Mouse (Mus musculus) heart, postnatal 0 days (tissue): ENCODE measurements around the gene Gmfb. TPM values are rescaled to one million over a fixed set of nuclear protein-coding genes. Genes with fewer than 3 reads are reported as not detected.

Experiments
- ATAC-seq: fragments of 200-750 bp; cut with Nextera tagmentation; 2 replicates; pipeline ENCODE4 v1.8.0; 2017; ENCODE audit warnings: low read depth, moderate number of reproducible peaks, moderate library complexity; ENCODE audit not compliant: insufficient read depth
- DNase-seq: peaks from one replicate; pipeline ENCODE4 v3.0.0-alpha.2; 2016; ENCODE audit warnings: low spot score
- H3K27ac ChIP-seq: fragments of 300-500 bp; sonication (generic); 2 replicates; pipeline ENCODE4 v1.5.1; 2014; ENCODE audit warnings: low read depth, mild to moderate bottlenecking
- H3K27me3 ChIP-seq: fragments of 300-500 bp; sonication (generic); 2 replicates; pipeline ENCODE4 v1.6.1; 2014; ENCODE audit warnings: low read length, mixed read lengths; ENCODE audit not compliant: control insufficient read depth, insufficient read depth
- H3K36me3 ChIP-seq: fragments of 300-500 bp; sonication (generic); replicated peaks from 2 replicates; pipeline ENCODE4 v1.6.1; 2014; ENCODE audit warnings: low read length, mixed read lengths; ENCODE audit not compliant: control insufficient read depth, insufficient read depth
- H3K4me1 ChIP-seq: fragments of 300-500 bp; sonication (generic); 2 replicates; pipeline ENCODE4 v1.6.1; 2014; ENCODE audit warnings: antibody characterized with exemption; ENCODE audit not compliant: control insufficient read depth, insufficient read depth
- H3K4me2 ChIP-seq: fragments of 300-500 bp; sonication (generic); 2 replicates; pipeline ENCODE4 v1.6.1; 2014; ENCODE audit warnings: low read depth, mild to moderate bottlenecking, low read length, moderate library complexity
- H3K4me3 ChIP-seq: fragments of 300-500 bp; sonication (generic); 2 replicates; pipeline ENCODE4 v1.5.1; 2014; ENCODE audit warnings: low read depth, low read length
- H3K9ac ChIP-seq: fragments of 300-500 bp; sonication (generic); replicated peaks from 2 replicates; pipeline ENCODE4 v1.6.1; 2014; ENCODE audit warnings: low read depth, low read length, mixed read lengths
- H3K9me3 ChIP-seq: fragments of 300-500 bp; sonication (generic); replicated peaks from 2 replicates; pipeline ENCODE4 v1.6.1; 2016; ENCODE audit warnings: low read length; ENCODE audit not compliant: control insufficient read depth
- CTCF ChIP-seq: IDR thresholded peaks from 2 replicates; pipeline ENCODE4 v1.5.1; 2016; ENCODE audit warnings: antibody characterized with exemption, control low read depth, low read depth
- EP300 ChIP-seq: IDR thresholded peaks from 2 replicates; pipeline ENCODE4 v1.6.1; 2016; ENCODE audit warnings: antibody characterized with exemption, low read depth
- WGBS: fragments of 180-500 bp; shearing (Covaris S2); extraction: QIAGEN DNeasy Blood & Tissue Kit; methylation state at CpG from one replicate; pipeline ENCODE4 v1.1.7; 2014; 5-methylcytosine and 5-hydroxymethylcytosine counted together
- polyA plus RNA-seq: library from polyadenylated mRNA; unstranded; fragments of >200 nt; fragmentation: Nextera tagmentation; extraction: Ambion mirVana; gene quantifications from 2 replicates; pipeline ENCODE4 v1.2.1, GENCODE M21; 2015
- total RNA-seq: library from RNA; depleted of rRNA; stranded (reverse); fragments of >200 nt; gene quantifications from 2 replicates; pipeline ENCODE4 v1.2.3, GENCODE M21; 2014; ENCODE audit warnings: low replicate concordance; rRNA removed

The Gmfb gene
- total and polyA plus RNA-seq, 2 experiments from 2014 or later: 37.6 to 50.6 TPM

DNA sequence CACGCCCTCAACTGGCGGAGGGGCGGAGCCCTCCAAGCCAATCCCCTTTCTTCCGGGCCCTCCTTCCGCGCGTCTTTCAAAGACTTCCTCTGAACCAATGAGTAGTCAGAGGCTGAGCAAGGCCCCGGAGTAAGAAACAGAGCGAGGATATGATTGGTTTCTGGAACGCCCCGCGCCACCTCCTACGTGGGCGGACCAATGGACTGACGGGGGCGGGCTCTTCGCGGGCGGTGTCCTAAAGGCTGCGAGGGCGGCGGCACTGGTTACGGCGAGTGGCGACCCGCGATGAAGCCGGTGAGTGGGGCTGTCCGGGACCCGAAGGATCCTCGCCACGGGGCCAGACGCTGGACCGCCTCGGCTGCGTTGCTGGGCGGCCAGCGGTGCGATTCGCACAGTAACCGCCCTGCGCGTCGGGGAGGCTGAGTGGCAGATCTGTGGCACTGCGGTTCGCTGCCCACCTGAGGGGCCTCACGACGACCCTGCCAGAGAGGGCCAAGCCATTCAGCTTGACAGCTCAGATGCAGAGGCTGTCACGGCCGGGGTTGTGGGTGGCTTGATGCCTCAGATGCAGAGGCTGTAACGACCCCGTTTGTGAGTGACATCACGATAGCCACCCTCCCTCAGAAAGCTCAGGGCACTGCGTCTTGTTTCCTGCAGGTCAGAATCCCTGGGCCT, 61.5 kb downstream of the Gmfb start, which contains the start of gene Cdkn3:
TSS of gene Cdkn3 (plus strand) at position 187 of the 675 bp plus-strand sequence.
- Histone ChIP-seq H3K27ac (no peak within 1 kb of the TSS), H3K9ac (peak within 1 kb of the TSS; percentile 61)

DNA sequence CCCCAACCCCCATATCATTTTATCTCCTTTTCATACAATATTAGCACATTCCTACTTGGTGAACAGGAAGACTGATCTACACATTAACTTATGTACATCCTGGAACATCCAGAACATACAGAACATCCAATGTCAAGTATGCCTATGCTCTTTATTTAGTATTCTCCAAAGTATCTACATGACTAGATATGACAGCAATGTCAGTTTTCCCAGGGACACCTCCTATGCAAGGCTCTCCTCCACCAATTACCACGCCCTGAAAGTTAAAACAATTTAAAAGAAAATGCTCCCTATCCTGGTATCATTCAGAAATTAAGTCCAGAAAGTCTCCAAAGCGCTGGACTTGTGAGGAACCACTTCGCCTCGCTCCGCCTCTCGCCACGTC, 62.1 kb downstream of the Gmfb start:
- H3K4me1 ChIP-seq: peaks cover 6% of the 10 kb centered on the region
- TF ChIP-seq EP300 (no peak), CTCF (no peak)
- H3K27me3 ChIP-seq: no peaks in the 10 kb centered on the region
- ATAC-seq (no peak; the same call in 1 of the 2 replicates), DNase-seq (no peak)
- no peak overlapping the region for H3K9ac ChIP-seq
- peak overlapping the region; percentile 81 for H3K4me2 ChIP-seq
- H3K9me3 ChIP-seq: no peaks in the 10 kb centered on the region
- 3% methylated on average over 7 of the region's 7 CpGs for WGBS
- peak overlapping the region; percentile 73 for H3K4me3 ChIP-seq
- H3K27ac ChIP-seq: no peak overlapping the region
- peaks cover 12% of the 10 kb centered on the region for H3K36me3 ChIP-seq

More for the DNA sequence above, 61.5 kb downstream of the Gmfb start, which contains the start of gene Cdkn3:
- Histone ChIP-seq H3K4me2 (peak within 1 kb of the TSS; percentile 81), H3K4me3 (peak within 1 kb of the TSS; percentile 73), H3K27me3 (no peaks in the 10 kb centered on the region), H3K9me3 (no peaks in the 10 kb centered on the region), H3K36me3 (peaks cover 15% of the 10 kb centered on the region), H3K4me1 (peaks cover 6% of the 10 kb centered on the region)
- ATAC-seq: peak; percentile 100
- WGBS: under 1% methylated on average over 46 of the region's 54 CpGs
- TF ChIP-seq EP300: no peak
- no peak for TF ChIP-seq CTCF
- peak; percentile 98 for DNase-seq

Other genes with a start within 250 kb of the Gmfb start
- 6.5 and 12.2 TPM in 2 replicates for gene Cdkn3, start 61.7 kb downstream of the Gmfb start, total RNA-seq
- gene Cdkn3, start 61.7 kb downstream of the Gmfb start, polyA plus RNA-seq: 30.6 and 35.5 TPM in 2 replicates
- 92.7 and 103 TPM in 2 replicates for gene Cnih1, start 33.8 kb downstream of the Gmfb start, total RNA-seq
- gene Cnih1, start 33.8 kb downstream of the Gmfb start, polyA plus RNA-seq: 131 and 133 TPM in 2 replicates
- 22.6 and 103 TPM in 2 replicates for gene Cgrrf1, start 9.9 kb upstream of the Gmfb start, total RNA-seq
- 43.5 and 45.7 TPM in 2 replicates for gene Cgrrf1, start 9.9 kb upstream of the Gmfb start, polyA plus RNA-seq
- gene Samd4, start 60.6 kb upstream of the Gmfb start, total RNA-seq: 50.4 and 53.8 TPM in 2 replicates
- gene Samd4, start 60.6 kb upstream of the Gmfb start, polyA plus RNA-seq: 12.5 and 12.7 TPM in 2 replicates